ENCODE assay signal across 8 mouse cellular contexts in genomic region chr5:121627871-121628270, GRCm38 (mm10). TPM values are rescaled to one million over a fixed set of nuclear protein-coding genes. Genes with fewer than 3 reads are reported as not detected.
DNase-seq lines count a peak whose midpoint lies in the region; ATAC-seq and TF ChIP-seq lines count a peak whose summit lies in the region.

No protein-coding gene starts in this region.

- H3K9me3 ChIP-seq in midbrain, embryonic 11.5 days (ENCODE audit: control insufficient read depth, low read length), result no peaks in the 10 kb centered on the region
- no peaks in the 10 kb centered on the region for H3K9me3 ChIP-seq in midbrain, embryonic 16.5 days (replicated peaks; ENCODE audit: control insufficient read depth, low read length, poor library complexity, severe bottlenecking)
- no peaks in the 10 kb centered on the region for H3K9me3 ChIP-seq in embryonic facial prominence, embryonic 11.5 days (replicated peaks; ENCODE audit: control insufficient read depth, low read length)
- H3K9me3 ChIP-seq in kidney, postnatal 0 days (replicated peaks; ENCODE audit: low read length), result no peaks in the 10 kb centered on the region
- H3K9me3 ChIP-seq in liver, embryonic 14.5 days (ENCODE audit: control insufficient read depth, low read length), result no peaks in the 10 kb centered on the region

- no peak overlapping the region for H3K4me2 ChIP-seq in midbrain, embryonic 11.5 days
- no peak overlapping the region for H3K4me2 ChIP-seq in midbrain, embryonic 16.5 days (ENCODE audit: low read length)
- no peak overlapping the region for H3K4me2 ChIP-seq in embryonic facial prominence, embryonic 11.5 days (ENCODE audit: low read depth, low read length)
- no peak overlapping the region for H3K4me2 ChIP-seq in kidney, postnatal 0 days (ENCODE audit: low read length)
- H3K4me2 ChIP-seq in liver, embryonic 14.5 days (ENCODE audit: low read depth), result no peak overlapping the region

- H3K36me3 ChIP-seq in midbrain, embryonic 11.5 days (ENCODE audit: control insufficient read depth, insufficient read depth, low read length), result no peaks in the 10 kb centered on the region
- H3K36me3 ChIP-seq in midbrain, embryonic 16.5 days (ENCODE audit: control insufficient read depth, insufficient read depth, low read length), result no peaks in the 10 kb centered on the region
- no peaks in the 10 kb centered on the region for H3K36me3 ChIP-seq in embryonic facial prominence, embryonic 11.5 days (replicated peaks; ENCODE audit: control insufficient read depth, insufficient read depth, low read depth, low read length)
- no peaks in the 10 kb centered on the region for H3K36me3 ChIP-seq in kidney, postnatal 0 days (ENCODE audit: insufficient read depth, low read length)
- H3K36me3 ChIP-seq in liver, embryonic 14.5 days (replicated peaks; ENCODE audit: control insufficient read depth, insufficient read depth, low read depth), result no peaks in the 10 kb centered on the region

- TF ChIP-seq CTCF in kidney, postnatal 0 days (IDR thresholded peaks at IDR 0.05; ENCODE audit: low read depth), result peak; percentile 98
- TF ChIP-seq CTCF in liver, embryonic 14.5 days (IDR thresholded peaks at IDR 0.05; ENCODE audit: low read depth), result peak; percentile 94

- H3K27ac ChIP-seq in midbrain, embryonic 11.5 days (ENCODE audit: low read depth, low read length), result no peak overlapping the region
- H3K27ac ChIP-seq in midbrain, embryonic 16.5 days (ENCODE audit: low read length), result no peak overlapping the region
- no peak overlapping the region for H3K27ac ChIP-seq in embryonic facial prominence, embryonic 11.5 days (replicated peaks; ENCODE audit: low read depth, low read length)
- no peak overlapping the region for H3K27ac ChIP-seq in kidney, postnatal 0 days
- H3K27ac ChIP-seq in liver, embryonic 14.5 days, result no peak overlapping the region

- TF ChIP-seq EP300 in liver, embryonic 14.5 days (IDR thresholded peaks at IDR 0.05; ENCODE audit: low read depth), result no peak

- WGBS in midbrain, embryonic 11.5 days, result 0% methylated on average over 1 of the region's 1 CpGs
- 0% methylated on average over 1 of the region's 1 CpGs for WGBS in midbrain, embryonic 16.5 days
- WGBS in embryonic facial prominence, embryonic 11.5 days, result 0% methylated on average over 1 of the region's 1 CpGs
- 0% methylated on average over 1 of the region's 1 CpGs for WGBS in kidney, postnatal 0 days
- WGBS in liver, embryonic 14.5 days (ENCODE audit: insufficient replicate concordance), result 0% methylated on average over 1 of the region's 1 CpGs

- no peak for ATAC-seq in midbrain, embryonic 11.5 days (ENCODE audit: low FRiP score)
- no peak for ATAC-seq in midbrain, embryonic 16.5 days
- ATAC-seq in embryonic facial prominence, embryonic 11.5 days (replicated peaks; ENCODE audit: insufficient number of reproducible peaks, low FRiP score, low TSS enrichment, low read depth), result no peak
- ATAC-seq in kidney, postnatal 0 days (replicated peaks; ENCODE audit: low FRiP score, low read depth), result no peak
- ATAC-seq in liver, embryonic 14.5 days (ENCODE audit: insufficient read depth), result no peak

- H3K9ac ChIP-seq in midbrain, embryonic 11.5 days (ENCODE audit: low read length), result no peak overlapping the region
- H3K9ac ChIP-seq in midbrain, embryonic 16.5 days (ENCODE audit: low read depth, low read length), result no peak overlapping the region
- no peak overlapping the region for H3K9ac ChIP-seq in embryonic facial prominence, embryonic 11.5 days (replicated peaks; ENCODE audit: low read length)
- no peak overlapping the region for H3K9ac ChIP-seq in kidney, postnatal 0 days (ENCODE audit: low read depth, low read length)
- no peak overlapping the region for H3K9ac ChIP-seq in liver, embryonic 14.5 days (replicated peaks)

- no peak overlapping the region for H3K4me3 ChIP-seq in midbrain, embryonic 11.5 days (ENCODE audit: low read depth, low read length)
- H3K4me3 ChIP-seq in midbrain, embryonic 16.5 days (ENCODE audit: low read depth, low read length), result no peak overlapping the region
- H3K4me3 ChIP-seq in embryonic facial prominence, embryonic 11.5 days (ENCODE audit: low read depth, low read length), result no peak overlapping the region
- H3K4me3 ChIP-seq in kidney, postnatal 0 days (replicated peaks; ENCODE audit: low read depth, low read length), result no peak overlapping the region
- no peak overlapping the region for H3K4me3 ChIP-seq in liver, embryonic 14.5 days (ENCODE audit: insufficient read depth in 1 of 2, low read depth in 2 of 2, low read length in 2 of 2)

- H3K27me3 ChIP-seq in midbrain, embryonic 11.5 days (ENCODE audit: control insufficient read depth, insufficient read depth, low read length), result no peaks in the 10 kb centered on the region
- H3K27me3 ChIP-seq in midbrain, embryonic 16.5 days (ENCODE audit: control insufficient read depth, insufficient read depth, low read depth, low read length), result no peaks in the 10 kb centered on the region
- H3K27me3 ChIP-seq in embryonic facial prominence, embryonic 11.5 days (ENCODE audit: control insufficient read depth, insufficient read depth, low read length), result no peaks in the 10 kb centered on the region
- no peaks in the 10 kb centered on the region for H3K27me3 ChIP-seq in kidney, postnatal 0 days (ENCODE audit: insufficient read depth, low read length)
- no peaks in the 10 kb centered on the region for H3K27me3 ChIP-seq in liver, embryonic 14.5 days (ENCODE audit: control insufficient read depth, insufficient read depth, low read length)

- H3K4me1 ChIP-seq in midbrain, embryonic 11.5 days (ENCODE audit: control insufficient read depth, insufficient read depth, low read length), result no peaks in the 10 kb centered on the region
- H3K4me1 ChIP-seq in midbrain, embryonic 16.5 days (ENCODE audit: control insufficient read depth, insufficient read depth, low read length), result no peaks in the 10 kb centered on the region
- no peaks in the 10 kb centered on the region for H3K4me1 ChIP-seq in embryonic facial prominence, embryonic 11.5 days (ENCODE audit: control insufficient read depth, insufficient read depth, low read length)
- H3K4me1 ChIP-seq in kidney, postnatal 0 days (replicated peaks; ENCODE audit: insufficient read depth, low read length), result no peaks in the 10 kb centered on the region
- H3K4me1 ChIP-seq in liver, embryonic 14.5 days (replicated peaks; ENCODE audit: control insufficient read depth in 2 of 2, insufficient read depth in 2 of 2, low read length in 1 of 2), result no peaks in the 10 kb centered on the region

- peak; percentile 96 for DNase-seq in midbrain, embryonic 11.5 days (ENCODE audit: low spot score, missing footprints)
- peak; percentile 84 for DNase-seq in adrenal gland, postnatal 25 days
- DNase-seq in embryonic facial prominence, embryonic 11.5 days (ENCODE audit: low spot score), result peak; percentile 77
- peak; percentile 77 for DNase-seq in kidney, postnatal 0 days (ENCODE audit: low spot score)
- peak; percentile 22 to 41 (median 28) for DNase-seq in liver, embryonic 14.5 days (ENCODE audit: low read depth in 3 of 3, low spot score in 3 of 3)
- DNase-seq in right cerebral cortex, adult 2 months (ENCODE audit: low spot score in 2 of 2), result peak; percentile 71 to 80
- DNase-seq in urinary bladder, postnatal 25 days (ENCODE audit: low spot score), result peak; percentile 72

RNA-seq across cellular contexts. Expression of gene Acad12, which starts 9.1 kb away (rescaled TPM):
- polyA plus RNA-seq in midbrain, embryonic 11.5 days (2014; fragmentation: Nextera tagmentation; extraction: Ambion mirVana), result 1.5 TPM in 2 replicates
- 1.4 and 1.9 TPM in 2 replicates for polyA plus RNA-seq in midbrain, embryonic 16.5 days (2015; fragmentation: Nextera tagmentation; extraction: Ambion mirVana)
- 19.8 and 26.7 TPM in 2 replicates for total RNA-seq in adrenal gland, postnatal 25 days (2021)
- 1.5 and 1.8 TPM in 2 replicates for polyA plus RNA-seq in embryonic facial prominence, embryonic 11.5 days (2014; fragmentation: Nextera tagmentation; extraction: Ambion mirVana)
- polyA plus RNA-seq in kidney, postnatal 0 days (2015; fragmentation: Nextera tagmentation; extraction: Ambion mirVana), result 3.8 and 5.0 TPM in 2 replicates
- 0.81 and 1.1 TPM in 2 replicates for polyA plus RNA-seq in liver, embryonic 14.5 days (2012; rRNA removed)
- 0.69 and 0.87 TPM in 2 replicates for polyA plus RNA-seq in liver, embryonic 14.5 days (2014; fragmentation: Nextera tagmentation; extraction: Ambion mirVana)

RNA-seq across cellular contexts. Expression of gene Acad10, which starts 32.4 kb away (rescaled TPM):
- polyA plus RNA-seq in midbrain, embryonic 11.5 days (2014; fragmentation: Nextera tagmentation; extraction: Ambion mirVana), result 2.5 and 2.6 TPM in 2 replicates
- polyA plus RNA-seq in midbrain, embryonic 16.5 days (2015; fragmentation: Nextera tagmentation; extraction: Ambion mirVana), result 1.7 and 2.1 TPM in 2 replicates
- 21.8 and 26.2 TPM in 2 replicates for total RNA-seq in adrenal gland, postnatal 25 days (2021)
- 1.2 and 1.7 TPM in 2 replicates for polyA plus RNA-seq in embryonic facial prominence, embryonic 11.5 days (2014; fragmentation: Nextera tagmentation; extraction: Ambion mirVana)
- 7.6 and 8.2 TPM in 2 replicates for polyA plus RNA-seq in kidney, postnatal 0 days (2015; fragmentation: Nextera tagmentation; extraction: Ambion mirVana)
- 1.6 and 1.7 TPM in 2 replicates for polyA plus RNA-seq in liver, embryonic 14.5 days (2012; rRNA removed)
- 2.2 and 2.6 TPM in 2 replicates for polyA plus RNA-seq in liver, embryonic 14.5 days (2014; fragmentation: Nextera tagmentation; extraction: Ambion mirVana)

RNA-seq across cellular contexts. Expression of gene Brap, which starts 32.5 kb away (rescaled TPM):
- 37.7 and 43.0 TPM in 2 replicates for polyA plus RNA-seq in midbrain, embryonic 11.5 days (2014; fragmentation: Nextera tagmentation; extraction: Ambion mirVana)
- 43.3 and 44.5 TPM in 2 replicates for polyA plus RNA-seq in midbrain, embryonic 16.5 days (2015; fragmentation: Nextera tagmentation; extraction: Ambion mirVana)
- 55.1 and 64.3 TPM in 2 replicates for total RNA-seq in adrenal gland, postnatal 25 days (2021)
- polyA plus RNA-seq in embryonic facial prominence, embryonic 11.5 days (2014; fragmentation: Nextera tagmentation; extraction: Ambion mirVana), result 37.4 and 38.7 TPM in 2 replicates
- 37.3 and 39.2 TPM in 2 replicates for polyA plus RNA-seq in kidney, postnatal 0 days (2015; fragmentation: Nextera tagmentation; extraction: Ambion mirVana)
- 9.7 and 12.5 TPM in 2 replicates for polyA plus RNA-seq in liver, embryonic 14.5 days (2012; rRNA removed)
- 22.7 and 22.9 TPM in 2 replicates for polyA plus RNA-seq in liver, embryonic 14.5 days (2014; fragmentation: Nextera tagmentation; extraction: Ambion mirVana)

RNA-seq across cellular contexts. Expression of gene Aldh2, which starts 34.2 kb away (rescaled TPM):
- 53.3 and 54.9 TPM in 2 replicates for polyA plus RNA-seq in midbrain, embryonic 11.5 days (2014; fragmentation: Nextera tagmentation; extraction: Ambion mirVana)
- polyA plus RNA-seq in midbrain, embryonic 16.5 days (2015; fragmentation: Nextera tagmentation; extraction: Ambion mirVana), result 129 and 141 TPM in 2 replicates
- total RNA-seq in adrenal gland, postnatal 25 days (2021), result 1,568 and 1,679 TPM in 2 replicates
- 84.4 and 88.8 TPM in 2 replicates for polyA plus RNA-seq in embryonic facial prominence, embryonic 11.5 days (2014; fragmentation: Nextera tagmentation; extraction: Ambion mirVana)
- polyA plus RNA-seq in kidney, postnatal 0 days (2015; fragmentation: Nextera tagmentation; extraction: Ambion mirVana), result 203 and 226 TPM in 2 replicates
- polyA plus RNA-seq in liver, embryonic 14.5 days (2012; rRNA removed), result 113 and 157 TPM in 2 replicates
- polyA plus RNA-seq in liver, embryonic 14.5 days (2014; fragmentation: Nextera tagmentation; extraction: Ambion mirVana), result 48.1 and 61.7 TPM in 2 replicates

Comparison
In these comparisons a context has a peak if more than half of its experiments do, and no peak if none do; other contexts are left out.
1. DNase-seq: peak in every context shown above with its lines; median percentile 96 in midbrain, embryonic 11.5 days; 84 in adrenal gland, postnatal 25 days; 77 in embryonic facial prominence, embryonic 11.5 days; 77 in kidney, postnatal 0 days; 76 in right cerebral cortex, adult 2 months; 72 in urinary bladder, postnatal 25 days; 28 in liver, embryonic 14.5 days.